Mouse (Mus musculus): ENCODE measurements around the gene Cd4. TPM values are rescaled to one million over a fixed set of nuclear protein-coding genes. Genes with fewer than 3 reads are reported as not detected.

Gene Cd4
- polyA plus RNA-seq, 1 experiment from 2014 or later, result 0.13 TPM

DNA sequence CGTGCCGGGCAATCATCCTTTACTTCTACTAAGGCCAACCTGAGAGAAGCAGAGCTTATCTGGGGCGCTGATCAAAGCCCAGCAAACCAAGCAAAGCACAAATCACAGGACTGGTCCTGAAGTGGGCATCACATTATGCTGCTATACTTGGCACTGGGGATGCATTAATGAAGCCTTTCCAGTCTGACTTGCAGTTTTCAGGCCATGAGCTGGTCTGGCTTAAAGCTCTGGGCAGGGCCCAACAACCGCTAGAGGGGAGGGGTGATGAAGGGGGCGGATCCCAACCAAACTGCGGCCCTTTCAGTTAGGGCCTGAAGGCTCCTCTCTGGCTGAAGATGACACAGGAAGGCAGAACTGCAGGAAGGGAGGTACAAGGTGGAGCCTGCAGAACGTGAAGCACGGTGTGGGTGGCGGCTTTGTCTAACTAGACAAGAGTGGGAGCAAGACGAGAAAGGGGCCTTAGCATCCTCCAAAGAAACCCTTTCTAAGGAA lies 59.9 kb downstream of the Cd4 start:
- peaks cover 22% of the 10 kb centered on the region for H3K36me3 ChIP-seq (ENCODE audit: control insufficient read depth, insufficient read depth, low read length)
- no peak for ATAC-seq (ENCODE audit: low read depth)

DNA sequence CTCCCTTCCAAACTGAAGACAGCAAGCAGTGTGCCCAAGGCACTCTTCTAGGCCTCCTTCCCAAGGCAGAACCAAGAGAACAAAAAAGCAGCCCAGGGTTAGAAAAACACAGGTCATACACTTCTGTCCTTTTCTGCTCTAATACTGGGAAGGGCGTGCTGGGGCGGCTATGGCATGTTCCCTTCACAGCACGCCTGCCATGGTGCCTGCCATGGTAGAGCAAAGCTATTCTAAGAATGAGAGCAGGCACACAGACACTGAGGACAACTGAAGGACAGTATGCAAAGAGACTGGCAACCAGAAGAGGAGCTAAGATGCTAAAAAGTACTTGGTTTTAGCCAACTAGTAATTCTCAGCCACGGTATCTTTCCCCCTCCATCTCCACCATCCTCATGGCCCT lies 66.0 kb downstream of the Cd4 start:
- no peak overlapping the region for H3K27ac ChIP-seq (ENCODE audit: low read length)
- 92% methylated on average over 4 of the region's 4 CpGs for WGBS

More for the DNA sequence above, 59.9 kb downstream of the Cd4 start:
- Histone ChIP-seq H3K4me3 (ENCODE audit: low read length) (peak overlapping the region; percentile 76), H3K27ac (ENCODE audit: low read length) (peak overlapping the region; percentile 27; the same call in 1 of the 2 replicates), H3K9me3 (ENCODE audit: control insufficient read depth, low read length) (no peaks in the 10 kb centered on the region), H3K4me1 (replicated peaks; ENCODE audit: control insufficient read depth, insufficient read depth, low read length) (peaks cover 14% of the 10 kb centered on the region), H3K9ac (ENCODE audit: low read length) (peak overlapping the region; percentile 57), H3K27me3 (ENCODE audit: control insufficient read depth, insufficient read depth, low read depth, low read length) (no peaks in the 10 kb centered on the region), H3K4me2 (ENCODE audit: low read depth, low read length) (peak overlapping the region; percentile 68)
- 18% methylated on average over 10 of the region's 10 CpGs for WGBS

DNA sequence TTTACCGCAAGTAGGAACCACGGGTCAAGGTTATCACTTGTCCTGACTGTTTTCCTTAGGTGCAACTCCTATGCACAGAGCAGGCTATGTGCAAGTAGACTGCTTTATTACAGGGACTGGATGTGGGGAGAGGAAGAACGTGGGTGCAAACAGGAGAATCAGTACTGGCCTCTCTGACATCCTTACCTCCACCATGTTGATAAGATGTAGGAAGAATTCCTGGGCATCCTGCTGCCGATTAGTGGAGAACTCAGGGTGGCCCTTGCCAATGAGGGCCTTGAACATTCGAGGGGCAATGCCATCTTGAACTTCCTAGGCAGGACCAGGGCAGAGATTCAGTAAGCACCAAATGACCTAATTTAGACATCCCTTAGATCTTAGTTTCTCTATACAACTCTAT lies 67.1 kb downstream of the Cd4 start:
- no peak overlapping the region for H3K27ac ChIP-seq (ENCODE audit: low read length)
- no peak overlapping the region for H3K9ac ChIP-seq (ENCODE audit: low read length)
- 89% methylated on average over 5 of the region's 5 CpGs for WGBS
- no peaks in the 10 kb centered on the region for H3K4me1 ChIP-seq (replicated peaks; ENCODE audit: control insufficient read depth, insufficient read depth, low read length)
- no peaks in the 10 kb centered on the region for H3K27me3 ChIP-seq (ENCODE audit: control insufficient read depth, insufficient read depth, low read depth, low read length)
- H3K4me3 ChIP-seq (ENCODE audit: low read length), result no peak overlapping the region
- no peaks in the 10 kb centered on the region for H3K9me3 ChIP-seq (ENCODE audit: control insufficient read depth, low read length)
- no peak overlapping the region for H3K4me2 ChIP-seq (ENCODE audit: low read depth, low read length)
- H3K36me3 ChIP-seq (ENCODE audit: control insufficient read depth, insufficient read depth, low read length), result peaks cover 65% of the 10 kb centered on the region
- ATAC-seq (ENCODE audit: low read depth), result no peak

More for the DNA sequence above, 66.0 kb downstream of the Cd4 start:
- H3K9me3 ChIP-seq (ENCODE audit: control insufficient read depth, low read length), result no peaks in the 10 kb centered on the region
- no peak overlapping the region for H3K4me3 ChIP-seq (ENCODE audit: low read length)
- H3K27me3 ChIP-seq (ENCODE audit: control insufficient read depth, insufficient read depth, low read depth, low read length), result no peaks in the 10 kb centered on the region
- no peak for ATAC-seq (ENCODE audit: low read depth)
- H3K4me2 ChIP-seq (ENCODE audit: low read depth, low read length), result no peak overlapping the region
- peaks cover 62% of the 10 kb centered on the region for H3K36me3 ChIP-seq (ENCODE audit: control insufficient read depth, insufficient read depth, low read length)
- H3K9ac ChIP-seq (ENCODE audit: low read length), result no peak overlapping the region
- H3K4me1 ChIP-seq (replicated peaks; ENCODE audit: control insufficient read depth, insufficient read depth, low read length), result no peaks in the 10 kb centered on the region

DNA sequence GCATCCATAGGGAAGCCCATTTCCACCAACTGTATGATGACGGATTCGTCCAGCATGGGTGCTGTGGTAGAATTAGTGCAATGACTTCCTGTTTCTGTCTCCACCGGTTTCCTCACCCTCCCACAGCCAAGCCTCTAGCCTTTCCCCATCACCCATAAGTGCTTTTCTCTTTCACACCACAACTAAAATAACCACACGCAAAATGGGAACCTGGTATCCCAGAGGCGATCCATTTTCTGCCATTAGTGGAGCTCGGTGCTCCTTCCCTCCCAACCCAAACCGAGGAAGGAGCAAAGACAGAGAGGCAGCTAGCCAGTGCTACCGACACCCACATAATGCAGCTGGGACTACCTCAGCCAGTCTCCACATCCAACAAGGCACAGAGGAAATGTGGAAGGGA lies 70.0 kb downstream of the Cd4 start:
- Histone ChIP-seq H3K4me1 (replicated peaks; ENCODE audit: control insufficient read depth, insufficient read depth, low read length) (peaks cover 11% of the 10 kb centered on the region), H3K9me3 (ENCODE audit: control insufficient read depth, low read length) (no peaks in the 10 kb centered on the region), H3K27ac (ENCODE audit: low read length) (no peak overlapping the region), H3K4me3 (ENCODE audit: low read length) (no peak overlapping the region), H3K4me2 (ENCODE audit: low read depth, low read length) (no peak overlapping the region), H3K36me3 (ENCODE audit: control insufficient read depth, insufficient read depth, low read length) (peaks cover 50% of the 10 kb centered on the region), H3K9ac (ENCODE audit: low read length) (no peak overlapping the region), H3K27me3 (ENCODE audit: control insufficient read depth, insufficient read depth, low read depth, low read length) (no peaks in the 10 kb centered on the region)
- WGBS, result 86% methylated on average over 8 of the region's 8 CpGs
- no peak for ATAC-seq (ENCODE audit: low read depth)

DNA sequence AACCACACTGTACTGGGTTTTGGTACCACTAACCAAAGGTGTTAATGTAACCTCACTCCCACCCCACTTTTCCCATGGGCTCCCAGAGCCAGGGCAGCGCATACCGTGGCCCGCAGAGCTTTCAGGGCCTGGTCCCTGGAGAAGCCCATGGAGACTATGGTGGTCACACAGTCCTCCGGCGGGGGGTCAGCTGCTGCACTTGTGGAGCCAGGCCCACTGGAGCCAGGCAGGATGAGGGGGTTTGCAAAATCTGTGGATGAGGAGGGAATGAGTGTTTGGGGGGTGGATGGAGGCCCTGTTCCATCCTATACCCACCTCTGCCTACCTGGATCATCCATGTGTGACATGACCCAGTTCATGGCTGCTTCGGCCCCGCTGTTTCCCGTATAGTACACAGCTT lies 70.5 kb downstream of the Cd4 start:
- Histone ChIP-seq H3K36me3 (ENCODE audit: control insufficient read depth, insufficient read depth, low read length) (peaks cover 47% of the 10 kb centered on the region), H3K27ac (ENCODE audit: low read length) (no peak overlapping the region), H3K4me2 (ENCODE audit: low read depth, low read length) (no peak overlapping the region), H3K9ac (ENCODE audit: low read length) (no peak overlapping the region), H3K4me3 (ENCODE audit: low read length) (no peak overlapping the region), H3K4me1 (replicated peaks; ENCODE audit: control insufficient read depth, insufficient read depth, low read length) (peaks cover 15% of the 10 kb centered on the region), H3K27me3 (ENCODE audit: control insufficient read depth, insufficient read depth, low read depth, low read length) (no peaks in the 10 kb centered on the region), H3K9me3 (ENCODE audit: control insufficient read depth, low read length) (no peaks in the 10 kb centered on the region)
- no peak for ATAC-seq (ENCODE audit: low read depth)
- 91% methylated on average over 8 of the region's 8 CpGs for WGBS

DNA sequence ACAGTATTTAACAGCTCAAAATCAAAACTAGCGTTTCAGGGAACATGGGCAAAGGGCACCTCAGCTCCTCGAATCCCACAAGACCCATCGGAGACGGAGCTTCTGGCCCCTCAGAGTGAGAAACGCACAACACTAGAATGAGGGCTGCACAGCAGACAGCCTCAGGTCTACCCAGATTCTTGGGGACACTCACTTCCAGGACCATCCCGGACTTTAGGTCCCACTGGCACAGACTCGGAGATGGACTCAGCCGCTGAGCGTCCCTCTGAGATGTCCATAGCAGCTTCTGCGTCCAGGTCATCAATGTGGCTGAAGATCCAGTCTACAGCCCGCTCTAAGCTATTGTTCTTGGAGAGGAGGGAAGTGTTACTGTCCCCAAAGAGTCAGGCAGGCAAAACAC lies 70.9 kb downstream of the Cd4 start:
- peaks cover 19% of the 10 kb centered on the region for H3K4me1 ChIP-seq (replicated peaks; ENCODE audit: control insufficient read depth, insufficient read depth, low read length)
- H3K27ac ChIP-seq (ENCODE audit: low read length), result no peak overlapping the region
- WGBS, result 90% methylated on average over 11 of the region's 11 CpGs
- H3K9me3 ChIP-seq (ENCODE audit: control insufficient read depth, low read length), result no peaks in the 10 kb centered on the region
- no peak overlapping the region for H3K4me3 ChIP-seq (ENCODE audit: low read length)
- peaks cover 47% of the 10 kb centered on the region for H3K36me3 ChIP-seq (ENCODE audit: control insufficient read depth, insufficient read depth, low read length)
- no peaks in the 10 kb centered on the region for H3K27me3 ChIP-seq (ENCODE audit: control insufficient read depth, insufficient read depth, low read depth, low read length)
- ATAC-seq (ENCODE audit: low read depth), result no peak
- no peak overlapping the region for H3K4me2 ChIP-seq (ENCODE audit: low read depth, low read length)
- no peak overlapping the region for H3K9ac ChIP-seq (ENCODE audit: low read length)

DNA sequence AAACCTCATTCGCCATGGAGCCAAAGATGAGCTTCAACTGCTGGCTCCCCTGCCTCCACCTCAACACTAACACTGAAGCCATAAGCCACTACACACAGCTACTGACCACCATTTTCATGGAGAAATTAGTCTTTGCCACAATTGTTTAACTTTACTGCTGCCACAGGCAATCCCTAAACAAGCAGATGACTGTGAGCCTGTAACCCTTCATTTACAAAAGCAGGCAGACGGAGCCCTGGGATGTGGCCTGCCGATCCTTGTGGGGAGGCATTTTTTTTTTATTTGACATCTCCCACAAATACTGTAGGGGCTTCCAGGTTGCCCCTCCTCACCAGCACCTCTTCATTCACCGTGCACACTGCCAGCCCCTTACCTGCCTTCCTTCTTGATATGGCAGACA lies 71.4 kb downstream of the Cd4 start:
- Histone ChIP-seq H3K27me3 (ENCODE audit: control insufficient read depth, insufficient read depth, low read depth, low read length) (no peaks in the 10 kb centered on the region), H3K9ac (ENCODE audit: low read length) (no peak overlapping the region), H3K27ac (ENCODE audit: low read length) (no peak overlapping the region), H3K4me1 (replicated peaks; ENCODE audit: control insufficient read depth, insufficient read depth, low read length) (peaks cover 22% of the 10 kb centered on the region), H3K4me3 (ENCODE audit: low read length) (no peak overlapping the region), H3K9me3 (ENCODE audit: control insufficient read depth, low read length) (no peaks in the 10 kb centered on the region), H3K4me2 (ENCODE audit: low read depth, low read length) (no peak overlapping the region), H3K36me3 (ENCODE audit: control insufficient read depth, insufficient read depth, low read length) (peaks cover 52% of the 10 kb centered on the region)
- ATAC-seq (ENCODE audit: low read depth), result no peak
- WGBS, result 77% methylated on average over 4 of the region's 4 CpGs

DNA sequence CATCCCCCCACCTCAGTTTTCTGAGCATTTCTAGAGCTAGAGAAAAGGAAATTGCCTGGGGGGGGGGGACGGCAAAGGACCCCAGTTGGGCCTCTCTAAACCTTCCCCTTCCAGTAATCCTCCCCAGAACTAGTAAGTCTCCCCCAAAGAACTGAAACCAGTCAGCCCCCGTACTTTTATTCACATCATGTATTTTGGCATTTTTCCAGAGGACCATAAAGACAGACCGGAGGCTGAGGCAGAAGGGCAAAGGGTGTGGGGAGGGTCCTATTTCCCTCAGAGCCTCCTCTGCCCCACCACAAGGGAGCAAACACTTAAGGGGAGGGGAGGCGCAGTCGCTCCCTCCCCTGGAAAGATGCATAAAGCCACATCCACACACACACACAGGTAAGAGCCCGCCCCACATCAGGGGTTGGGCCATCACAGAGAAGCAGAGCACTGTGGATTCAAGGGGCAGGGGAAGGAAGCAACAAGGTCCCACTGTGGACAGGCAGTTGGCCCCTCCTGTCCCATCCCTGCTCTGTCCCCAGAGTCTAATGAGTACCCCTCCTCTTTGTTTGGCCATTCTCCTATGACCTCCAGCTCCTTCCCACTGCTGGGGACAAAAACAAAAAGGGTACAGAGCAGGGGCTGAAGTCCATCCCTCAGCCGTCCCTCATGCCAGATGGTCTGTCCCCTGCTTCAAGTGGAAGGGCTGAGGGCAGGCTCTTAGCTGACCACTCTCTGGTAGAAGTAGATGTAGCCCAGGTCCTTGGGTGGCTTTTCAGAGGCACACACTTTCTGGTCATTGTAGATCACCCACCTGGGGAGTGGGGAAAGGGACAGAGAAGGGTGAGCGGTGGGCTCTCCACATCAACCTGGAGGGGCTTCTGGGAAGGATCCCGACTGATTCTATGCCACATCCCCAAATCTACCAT lies 72.9 kb downstream of the Cd4 start:
- H3K9me3 ChIP-seq (ENCODE audit: control insufficient read depth, low read length), result no peaks in the 10 kb centered on the region
- no peak for ATAC-seq (ENCODE audit: low read depth)
- peaks cover 43% of the 10 kb centered on the region for H3K36me3 ChIP-seq (ENCODE audit: control insufficient read depth, insufficient read depth, low read length)
- 62% methylated on average over 9 of the region's 9 CpGs for WGBS
- H3K9ac ChIP-seq (ENCODE audit: low read length), result no peak overlapping the region
- no peaks in the 10 kb centered on the region for H3K27me3 ChIP-seq (ENCODE audit: control insufficient read depth, insufficient read depth, low read depth, low read length)
- peaks cover 26% of the 10 kb centered on the region for H3K4me1 ChIP-seq (replicated peaks; ENCODE audit: control insufficient read depth, insufficient read depth, low read length)
- H3K4me2 ChIP-seq (ENCODE audit: low read depth, low read length), result no peak overlapping the region
- no peak overlapping the region for H3K27ac ChIP-seq (ENCODE audit: low read length)
- no peak overlapping the region for H3K4me3 ChIP-seq (ENCODE audit: low read length)
